Mouse (Mus musculus) CH12.LX (cell line): Measurements from ENCODE around the gene Btbd1. TPM values are rescaled to one million over a fixed set of nuclear protein-coding genes. Genes with fewer than 3 reads are reported as not detected.

Experiments used
- DNase-seq: peaks from one replicate; pipeline ENCODE4 v3.0.0-alpha.2; 2013; ENCODE audit errors: extremely low read depth
- H3K27ac ChIP-seq: 2 replicates; pipeline ENCODE4 v1.5.1; 2012; ENCODE audit warnings: low read depth, mild to moderate bottlenecking, control low read depth, moderate library complexity; ENCODE audit not compliant: insufficient read depth
- H3K27me3 ChIP-seq: replicated peaks from 2 replicates; pipeline ENCODE3; 2012; ENCODE audit warnings: inconsistent platforms
- H3K36me3 ChIP-seq, 2 experiments: replicated peaks in 1 of 2; 2 replicates each; pipeline versions ENCODE3 to v1.6.1; 2012; ENCODE audit warnings: inconsistent platforms in 1 of 2, low read length in 1 of 2, mild to moderate bottlenecking in 1 of 2, mixed read lengths in 1 of 2, moderate library complexity in 1 of 2; ENCODE audit not compliant: control insufficient read depth in 1 of 2, insufficient read depth in 1 of 2
- H3K4me1 ChIP-seq, 2 experiments: 2 replicates each; pipeline ENCODE4 v1.6.1; 2012; ENCODE audit warnings: inconsistent platforms in 1 of 2, moderate library complexity in 1 of 2; ENCODE audit not compliant: insufficient read depth in 2 of 2, control insufficient read depth in 1 of 2
- H3K4me2 ChIP-seq: 2 replicates; pipeline ENCODE4 v1.6.1; 2012; ENCODE audit warnings: low read depth, mild to moderate bottlenecking, control low read depth; ENCODE audit not compliant: poor library complexity, insufficient read depth, severe bottlenecking
- H3K4me3 ChIP-seq, 3 experiments: fragments of 150-350 bp in 1 of 3; sonication (generic) in 1 of 3; replicated peaks in 1 of 3; 2 replicates each; pipeline versions ENCODE3 to v1.5.1; 2011 to 2012; ENCODE audit warnings: low read depth in 2 of 3, low read length in 2 of 3, mild to moderate bottlenecking in 2 of 3, moderate library complexity in 2 of 3, control low read depth in 1 of 3, improper control_type of control experiment in 1 of 3, inconsistent platforms in 1 of 3, mixed read lengths in 1 of 3; ENCODE audit not compliant: poor library complexity in 1 of 3
- H3K79me2 ChIP-seq: replicated peaks from 2 replicates; pipeline ENCODE4 v1.6.1; 2012; ENCODE audit warnings: mild to moderate bottlenecking, moderate library complexity; ENCODE audit not compliant: control insufficient read depth, poor library complexity, insufficient read depth, severe bottlenecking; ENCODE audit errors: extremely low read depth
- H3K9ac ChIP-seq: 2 replicates; pipeline ENCODE4 v1.6.1; 2012; ENCODE audit warnings: low read depth, mild to moderate bottlenecking, control low read depth, moderate library complexity; ENCODE audit not compliant: insufficient read depth
- H3K9me3 ChIP-seq: replicated peaks from 2 replicates; pipeline ENCODE3; 2012; ENCODE audit warnings: low read length, inconsistent platforms, mixed read lengths
- BHLHE40 ChIP-seq: IDR thresholded peaks from 2 replicates; pipeline ENCODE4 v1.6.1; 2011; ENCODE audit warnings: mild to moderate bottlenecking, low read depth, low read length, improper control_type of control experiment
- CHD2 ChIP-seq: IDR thresholded peaks from 2 replicates; pipeline ENCODE4 v1.6.1; 2011; ENCODE audit warnings: low read length, improper control_type of control experiment
- CTCF ChIP-seq, 2 experiments: IDR thresholded peaks in 1 of 2; conservative IDR thresholded peaks in 1 of 2; 2 replicates each; pipeline ENCODE4 v1.5.1; 2011 to 2012; ENCODE audit warnings: low read depth in 2 of 2, low read length in 2 of 2, improper control_type of control experiment in 1 of 2, inconsistent platforms in 1 of 2, mild to moderate bottlenecking in 1 of 2, moderate library complexity in 1 of 2
- E2F4 ChIP-seq: IDR thresholded peaks from 2 replicates; pipeline ENCODE4 v1.6.1; 2011; ENCODE audit warnings: low read depth, low read length, improper control_type of control experiment; ENCODE audit not compliant: insufficient replicate concordance
- ELF1 ChIP-seq: IDR thresholded peaks from 2 replicates; pipeline ENCODE4 v1.6.1; 2014; ENCODE audit warnings: low read depth, mild to moderate bottlenecking, inconsistent platforms, low read length, improper control_type of control experiment
- EP300 ChIP-seq: IDR thresholded peaks from 2 replicates; pipeline ENCODE4 v1.6.1; 2011; ENCODE audit warnings: low read length, improper control_type of control experiment
- JUN ChIP-seq: IDR thresholded peaks from 2 replicates; pipeline ENCODE4 v1.6.1; 2011; ENCODE audit warnings: low read depth, mild to moderate bottlenecking, low read length, improper control_type of control experiment, moderate library complexity; ENCODE audit not compliant: insufficient read depth
- JUND ChIP-seq: conservative IDR thresholded peaks from 2 replicates; pipeline ENCODE4 v1.6.1; 2011; ENCODE audit warnings: low read depth, low read length, improper control_type of control experiment
- KAT2A ChIP-seq: IDR thresholded peaks from 2 replicates; pipeline ENCODE4 v1.6.1; 2012; ENCODE audit warnings: low read length, improper control_type of control experiment, inconsistent platforms; ENCODE audit not compliant: insufficient replicate concordance
- MAFK ChIP-seq: IDR thresholded peaks from 2 replicates; pipeline ENCODE4 v1.6.1; 2011; ENCODE audit warnings: low read length, improper control_type of control experiment; ENCODE audit not compliant: insufficient replicate concordance
- MAX ChIP-seq: IDR thresholded peaks from 2 replicates; pipeline ENCODE4 v1.6.1; 2011; ENCODE audit warnings: low read length, improper control_type of control experiment
- MEF2A ChIP-seq: IDR thresholded peaks from 2 replicates; pipeline ENCODE4 v1.6.1; 2014; ENCODE audit warnings: low read depth, mild to moderate bottlenecking, inconsistent platforms, low read length, improper control_type of control experiment, borderline replicate concordance
- MXI1 ChIP-seq: IDR thresholded peaks from 2 replicates; pipeline ENCODE4 v1.6.1; 2011; ENCODE audit warnings: mild to moderate bottlenecking, low read depth, low read length, improper control_type of control experiment
- NELFE ChIP-seq: IDR thresholded peaks from 2 replicates; pipeline ENCODE4 v1.6.1; 2011; ENCODE audit warnings: low read depth, low read length, improper control_type of control experiment
- NRF1 ChIP-seq: IDR thresholded peaks from 2 replicates; pipeline ENCODE4 v1.6.1; 2014; ENCODE audit warnings: low read depth, mild to moderate bottlenecking, inconsistent platforms, low read length, improper control_type of control experiment, moderate library complexity
- PAX5 ChIP-seq: IDR thresholded peaks from 2 replicates; pipeline ENCODE4 v1.6.1; 2012; ENCODE audit warnings: low read length, inconsistent platforms, mixed read lengths
- POLR2A ChIP-seq: IDR thresholded peaks from 2 replicates; pipeline ENCODE4 v1.6.1; 2011; ENCODE audit warnings: low read depth, mild to moderate bottlenecking, improper control_type of control experiment, low read length
- RCOR1 ChIP-seq: conservative IDR thresholded peaks from 2 replicates; pipeline ENCODE4 v1.6.1; 2012; ENCODE audit warnings: low read depth, mild to moderate bottlenecking, inconsistent platforms, low read length, improper control_type of control experiment
- SIN3A ChIP-seq: IDR thresholded peaks from 2 replicates; pipeline ENCODE4 v1.6.1; 2012; ENCODE audit warnings: low read length, improper control_type of control experiment, inconsistent platforms
- TCF12 ChIP-seq: IDR thresholded peaks from 2 replicates; pipeline ENCODE4 v1.6.1; 2014; ENCODE audit warnings: low read depth, mild to moderate bottlenecking, inconsistent platforms, low read length, improper control_type of control experiment
- USF1 ChIP-seq: IDR thresholded peaks from 2 replicates; pipeline ENCODE4 v1.6.1; 2014; ENCODE audit warnings: low read depth, mild to moderate bottlenecking, inconsistent platforms, low read length, improper control_type of control experiment
- ZKSCAN1 ChIP-seq: IDR thresholded peaks from 2 replicates; pipeline ENCODE4 v1.6.1; 2012; ENCODE audit warnings: low read depth, inconsistent platforms, low read length, improper control_type of control experiment, borderline replicate concordance
- dilution Hi-C: fragments of 300-500 bp; cut with MboI; formaldehyde crosslinking; loops from 2 replicates; pipeline ENCODE4 v1.14.3; 2020; ENCODE audit warnings: low sequenced_read_pairs; ENCODE audit not compliant: extremely low pct_unique_long_range_greater_than_20kb, extremely low pct_ligation_motif_present
- in situ Hi-C: fragments of 300-500 bp; cut with MboI; formaldehyde crosslinking; loops from 3 replicates; pipeline ENCODE4 v1.14.3; 2019; ENCODE audit warnings: low sequenced_read_pairs, low pct_ligation_motif_present, low pct_unique_long_range_greater_than_20kb, mixed read lengths
- polyA plus RNA-seq: library from polyadenylated mRNA; unstranded; fragments of >175 nt; gene quantifications from 2 replicates; pipeline ENCODE4 v1.2.1, GENCODE M21; 2012; ENCODE audit warnings: low read depth; ENCODE audit not compliant: insufficient read length
- total RNA-seq, 2 experiments: library from RNA; depleted of rRNA; stranded (reverse); fragments of 300-350 nt in 1 of 2; fragments of >200 nt in 1 of 2; gene quantifications; 2 replicates each; pipeline ENCODE4 v1.2.3; 2012 to 2014

The Btbd1 gene
- total RNA-seq (2012; rRNA removed) (45.8 and 48.0 TPM in 2 replicates), total RNA-seq (2014; rRNA removed) (67.1 and 79.3 TPM in 2 replicates), polyA plus RNA-seq (88.8 and 101 TPM in 2 replicates)

DNA sequence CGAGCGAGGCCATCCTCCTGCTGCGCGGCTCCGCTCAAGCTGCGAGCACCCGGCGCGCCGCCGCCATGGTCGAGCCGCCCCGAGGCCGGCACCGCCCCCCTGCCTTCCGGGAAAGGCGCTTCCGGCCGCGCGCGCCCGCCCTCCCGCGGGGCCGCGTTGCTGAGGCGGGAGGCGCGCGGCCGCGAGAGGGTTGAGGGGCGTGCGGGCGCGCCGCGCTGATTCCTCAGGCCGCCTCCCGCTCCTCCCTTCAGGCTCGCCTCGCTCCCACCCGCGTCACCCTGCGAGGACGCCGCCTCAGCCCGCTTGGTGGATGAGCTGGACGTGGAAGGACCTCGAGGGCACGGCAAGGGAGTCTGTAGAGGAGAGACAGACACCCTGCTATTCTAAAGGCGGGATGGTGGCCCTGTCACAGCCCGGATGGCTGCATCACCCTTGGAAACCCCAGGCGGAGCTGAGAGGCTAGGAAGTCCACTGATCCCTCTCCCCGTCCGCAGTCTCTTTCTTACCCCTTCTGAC lies at the start of gene Btbd1:
Gene Btbd1 (minus strand): TSS at position 53 of the 516 bp plus-strand sequence.
- H3K4me1 ChIP-seq: peaks cover 8 to 33% of the 10 kb centered on the region in 2 experiments
- peak within 1 kb of the TSS; percentile 76 to 89 (median 86) for H3K4me3 ChIP-seq
- H3K27me3 ChIP-seq: no peaks in the 10 kb centered on the region
- H3K79me2 ChIP-seq: peaks cover 36% of the 10 kb centered on the region
- H3K9ac ChIP-seq: peak within 1 kb of the TSS; percentile 71
- peak; percentile 59 for DNase-seq
- no peak for TF ChIP-seq RCOR1
- no peak for TF ChIP-seq E2F4
- no peak for TF ChIP-seq USF1
- peak; percentile 74 for TF ChIP-seq ELF1
- no peak for TF ChIP-seq CTCF (conservative IDR thresholded peaks at IDR 0.05 in 1 of 2, IDR thresholded peaks at IDR 0.05 in 1 of 2; ENCODE audit: low read depth in 2 of 2, low read length in 2 of 2)
- TF ChIP-seq KAT2A: 0 out of 2 replicates have a peak, but pooled peaks have one; percentile 34
- TF ChIP-seq JUN: no peak
- TF ChIP-seq NELFE: peak; percentile 52
- no peak for TF ChIP-seq MEF2A
- no peak for TF ChIP-seq MAFK
- no peak for TF ChIP-seq PAX5
- no peak for TF ChIP-seq BHLHE40
- TF ChIP-seq POLR2A: peak; percentile 58; the same call in 1 of the 2 replicates
- no peak; the same call in 1 of the 2 replicates for TF ChIP-seq MAX
- TF ChIP-seq CHD2: no peak
- TF ChIP-seq SIN3A: peak; percentile 18; the same call in 1 of the 2 replicates
- TF ChIP-seq MXI1: no peak
- peak; percentile 47 for TF ChIP-seq TCF12
- no peak; the same call in 1 of the 2 replicates for TF ChIP-seq NRF1
- TF ChIP-seq EP300: no peak
- in situ Hi-C loops: no loop called here
- peak within 1 kb of the TSS; percentile 77 for H3K4me2 ChIP-seq
- H3K27ac ChIP-seq: peak within 1 kb of the TSS; percentile 64
- dilution Hi-C loops: no loop called here
- H3K36me3 ChIP-seq: peaks cover 0 to 10% of the 10 kb centered on the region in 2 experiments
- H3K9me3 ChIP-seq: no peaks in the 10 kb centered on the region

DNA sequence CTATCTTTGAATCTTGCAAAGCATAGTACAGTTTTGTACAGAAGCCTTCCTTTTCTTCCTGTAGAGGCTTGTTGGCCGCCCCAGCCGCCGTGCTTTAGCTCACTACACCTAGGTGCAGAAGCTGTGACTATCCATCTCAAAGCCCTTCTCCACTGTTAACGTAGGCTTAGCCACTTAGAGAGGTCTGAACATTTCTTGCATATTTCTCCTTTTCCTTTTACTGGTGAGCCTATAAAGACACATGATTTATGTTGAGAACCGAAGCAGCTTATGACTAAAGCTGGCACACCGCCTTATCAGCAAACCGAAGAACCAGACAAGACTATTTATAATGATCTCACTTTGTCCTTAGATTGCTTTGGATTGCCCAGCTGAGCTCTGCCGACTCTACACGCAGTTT lies 46.1 kb upstream of the Btbd1 start:
- H3K4me3 ChIP-seq: no peak overlapping the region
- dilution Hi-C loops: no loop called here
- TF ChIP-seq JUND (no peak), NRF1 (no peak), USF1 (no peak), POLR2A (no peak), BHLHE40 (no peak), ZKSCAN1 (no peak)
- TF ChIP-seq, all 38 proteins: peak for 0
- Histone ChIP-seq H3K79me2 (no peaks in the 10 kb centered on the region), H3K4me2 (no peak overlapping the region), H3K36me3 (no peaks in the 10 kb centered on the region), H3K4me1 (no peaks in the 10 kb centered on the region), H3K27me3 (no peaks in the 10 kb centered on the region), H3K9me3 (no peaks in the 10 kb centered on the region), H3K9ac (no peak overlapping the region), H3K27ac (no peak overlapping the region)
- no peak for DNase-seq
- in situ Hi-C loops: no loop called here
